Mouse (Mus musculus) c-Kit-positive CD71-positive TER-119-positive erythroid progenitor cells, embryonic 14.5 days (primary cell): ENCODE results near the gene Gemin7.

ENCODE experiments used
- DNase-seq: peaks from one replicate; pipeline ENCODE4 v3.0.0-alpha.2; 2013; ENCODE audit warnings: low spot score

Gene Gemin7

GRCm38 (mm10) chr7:19577877-19578414 is 551 bp upstream of the Gemin7 start:
- DNase-seq = no peak

GRCm38 (mm10) chr7:19575559-19575958 is 1.8 kb downstream of the Gemin7 start:
- no peak for DNase-seq

GRCm38 (mm10) chr7:19573776-19574140 is 3.6 kb downstream of the Gemin7 start:
- no peak for DNase-seq

GRCm38 (mm10) chr7:19572926-19573775 is 4.2 kb downstream of the Gemin7 start:
- DNase-seq = peak; percentile 82

- DNase-seq = no peak
Observed at GRCm38 (mm10) chr7:19569647-19570046, 7.7 kb downstream of the Gemin7 start.

GRCm38 (mm10) chr7:19567426-19567825 is 10.0 kb downstream of the Gemin7 start:
- no peak for DNase-seq

- no peak for DNase-seq
Observed at GRCm38 (mm10) chr7:19565803-19566202, 11.6 kb downstream of the Gemin7 start.

- no peak for DNase-seq
Observed at GRCm38 (mm10) chr7:19564455-19564854, 12.9 kb downstream of the Gemin7 start.

- peak; percentile 87 for DNase-seq
Observed at GRCm38 (mm10) chr7:19563884-19564283, 13.5 kb downstream of the Gemin7 start.

- DNase-seq = no peak
Observed at GRCm38 (mm10) chr7:19562643-19563410, 14.6 kb downstream of the Gemin7 start, which contains the start of gene Ppp1r37. TSS of gene Ppp1r37 (minus strand) at chr7:19563076.

- peak; percentile 96 for DNase-seq
Observed at GRCm38 (mm10) chr7:19561765-19562642, 15.4 kb downstream of the Gemin7 start.

- no peak for DNase-seq
Observed at GRCm38 (mm10) chr7:19561431-19561764, 16.0 kb downstream of the Gemin7 start.

- DNase-seq = no peak
Observed at GRCm38 (mm10) chr7:19560491-19561260, 16.7 kb downstream of the Gemin7 start.

- no peak for DNase-seq
Observed at GRCm38 (mm10) chr7:19558965-19559364, 18.4 kb downstream of the Gemin7 start.

GRCm38 (mm10) chr7:19557982-19558900 is 19.2 kb downstream of the Gemin7 start:
- no peak for DNase-seq

GRCm38 (mm10) chr7:19557086-19557485 is 20.3 kb downstream of the Gemin7 start:
- DNase-seq = no peak

- no peak for DNase-seq
Observed at GRCm38 (mm10) chr7:19554168-19554567, 23.2 kb downstream of the Gemin7 start.

- DNase-seq = no peak
Observed at GRCm38 (mm10) chr7:19552443-19552842, 25.0 kb downstream of the Gemin7 start.

GRCm38 (mm10) chr7:19551634-19552033 is 25.8 kb downstream of the Gemin7 start:
- DNase-seq = no peak

GRCm38 (mm10) chr7:19549394-19549793 is 28.0 kb downstream of the Gemin7 start:
- DNase-seq = no peak
